Mouse (Mus musculus): ENCODE results near the gene Lhfpl3. TPM values are rescaled to one million over a fixed set of nuclear protein-coding genes. Genes with fewer than 3 reads are reported as not detected.

Lhfpl3 gene
- polyA plus RNA-seq, 1 experiment from 2014 or later, result 0.73 TPM

- Histone ChIP-seq H3K36me3 (no peaks in the 10 kb centered on the region), H3K9me3 (replicated peaks) (no peaks in the 10 kb centered on the region), H3K9ac (no peak overlapping the region), H3K4me2 (replicated peaks) (no peak overlapping the region), H3K27ac (replicated peaks) (no peak overlapping the region), H3K4me3 (replicated peaks) (no peak overlapping the region), H3K27me3 (0 out of 2 replicates have a peak, but pooled peaks cover 3% of the 10 kb centered on the region), H3K4me1 (peaks cover 20% of the 10 kb centered on the region; the same call in 1 of the 2 replicates)
- no peak for ATAC-seq (ENCODE audit: insufficient number of reproducible peaks, low FRiP score, low TSS enrichment, low read depth)
- 77% methylated on average over 1 of the region's 1 CpGs for WGBS
These were observed 501.9 kb downstream of the Lhfpl3 start for GRCm38 (mm10) chr5:23247784-23248183.

- Histone ChIP-seq H3K4me1 (peaks cover 20% of the 10 kb centered on the region; the same call in 1 of the 2 replicates), H3K9ac (no peak overlapping the region), H3K36me3 (no peaks in the 10 kb centered on the region), H3K9me3 (replicated peaks) (no peaks in the 10 kb centered on the region), H3K4me3 (replicated peaks) (no peak overlapping the region), H3K4me2 (replicated peaks) (no peak overlapping the region), H3K27me3 (0 out of 2 replicates have a peak, but pooled peaks cover 3% of the 10 kb centered on the region), H3K27ac (replicated peaks) (no peak overlapping the region)
- no peak for ATAC-seq (ENCODE audit: insufficient number of reproducible peaks, low FRiP score, low TSS enrichment, low read depth)
These were observed 502.4 kb downstream of the Lhfpl3 start for GRCm38 (mm10) chr5:23248303-23248702.

DNA sequence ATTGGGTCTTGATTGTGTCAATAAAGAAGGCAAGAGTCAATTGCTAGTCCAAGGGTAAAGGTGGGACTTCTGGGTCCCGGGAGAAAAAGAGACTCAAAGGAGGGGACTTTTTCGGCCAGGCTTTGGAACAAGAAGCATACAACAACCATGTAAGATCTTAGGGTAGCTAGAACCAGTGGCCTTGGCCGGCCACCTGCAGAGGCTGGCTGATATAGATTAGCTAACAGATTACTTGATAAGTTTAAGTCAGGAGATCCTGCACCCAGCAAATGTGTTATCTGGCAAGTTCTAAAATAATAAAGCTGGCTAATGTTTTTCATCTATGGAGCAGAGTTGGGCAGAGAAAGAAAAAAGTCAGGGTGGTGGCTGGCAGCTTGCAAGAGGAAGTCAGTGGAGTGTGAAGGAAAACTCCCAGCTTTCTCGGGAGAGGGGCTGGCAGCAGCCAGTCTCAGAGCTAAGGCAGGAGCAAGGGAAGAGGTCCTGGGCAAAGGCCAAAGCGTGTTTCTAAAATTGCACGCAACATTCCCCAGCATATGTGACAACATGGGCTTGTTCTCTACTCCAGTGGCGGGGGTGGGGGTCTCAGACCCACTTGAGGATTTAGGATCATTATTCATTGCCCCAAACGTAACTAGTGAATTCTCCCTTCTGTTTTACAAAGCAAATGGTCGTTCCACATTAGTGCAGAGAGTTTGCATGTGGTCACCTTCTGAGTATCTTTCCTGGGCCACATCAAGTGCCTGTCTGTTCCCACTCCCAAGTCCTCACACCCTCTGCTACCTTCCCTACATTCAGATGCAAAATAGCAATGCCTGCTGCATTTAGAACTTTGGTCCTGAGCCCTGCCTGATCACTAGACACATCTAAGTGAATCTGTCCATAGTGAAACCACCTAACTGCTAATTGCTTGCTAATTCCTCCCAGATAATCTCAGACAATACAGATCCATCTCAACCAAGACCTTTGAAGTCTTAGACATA, 504.3 kb downstream of the Lhfpl3 start:
- Histone ChIP-seq H3K4me1 (peaks cover 20% of the 10 kb centered on the region; the same call in 1 of the 2 replicates), H3K4me2 (replicated peaks) (no peak overlapping the region), H3K9ac (no peak overlapping the region), H3K36me3 (no peaks in the 10 kb centered on the region), H3K27ac (replicated peaks) (0 out of 2 replicates have a peak overlapping the region, but pooled peaks have one; percentile 22), H3K27me3 (0 out of 2 replicates have a peak, but pooled peaks cover 3% of the 10 kb centered on the region), H3K9me3 (replicated peaks) (no peaks in the 10 kb centered on the region), H3K4me3 (replicated peaks) (no peak overlapping the region)
- no peak for ATAC-seq (ENCODE audit: insufficient number of reproducible peaks, low FRiP score, low TSS enrichment, low read depth)
- 52% methylated on average over 9 of the region's 9 CpGs for WGBS

GRCm38 (mm10) chr5:23251462-23252224, 505.8 kb downstream of the Lhfpl3 start:
- ATAC-seq (ENCODE audit: insufficient number of reproducible peaks, low FRiP score, low TSS enrichment, low read depth), result peak; percentile 29; the same call in 1 of the 2 replicates
- no peak overlapping the region for H3K27ac ChIP-seq (replicated peaks)
- WGBS, result 25% methylated on average over 12 of the region's 12 CpGs

GRCm38 (mm10) chr5:23255816-23256418, 510.1 kb downstream of the Lhfpl3 start:
- Histone ChIP-seq H3K9me3 (replicated peaks) (no peaks in the 10 kb centered on the region), H3K9ac (no peak overlapping the region), H3K27me3 (no peaks in the 10 kb centered on the region), H3K27ac (replicated peaks) (no peak overlapping the region), H3K4me2 (replicated peaks) (no peak overlapping the region), H3K4me1 (peaks cover 12% of the 10 kb centered on the region), H3K4me3 (replicated peaks) (no peak overlapping the region), H3K36me3 (no peaks in the 10 kb centered on the region)
- WGBS, result 51% methylated on average over 3 of the region's 3 CpGs
- no peak for ATAC-seq (ENCODE audit: insufficient number of reproducible peaks, low FRiP score, low TSS enrichment, low read depth)

More at GRCm38 (mm10) chr5:23251462-23252224, 505.8 kb downstream of the Lhfpl3 start:
- H3K36me3 ChIP-seq, result no peaks in the 10 kb centered on the region
- peak overlapping the region; percentile 9; the same call in 1 of the 2 replicates for H3K4me2 ChIP-seq (replicated peaks)
- H3K27me3 ChIP-seq, result no peaks in the 10 kb centered on the region
- no peak overlapping the region for H3K9ac ChIP-seq
- H3K4me3 ChIP-seq (replicated peaks), result no peak overlapping the region
- no peaks in the 10 kb centered on the region for H3K9me3 ChIP-seq (replicated peaks)
- H3K4me1 ChIP-seq, result peaks cover 23% of the 10 kb centered on the region

DNA sequence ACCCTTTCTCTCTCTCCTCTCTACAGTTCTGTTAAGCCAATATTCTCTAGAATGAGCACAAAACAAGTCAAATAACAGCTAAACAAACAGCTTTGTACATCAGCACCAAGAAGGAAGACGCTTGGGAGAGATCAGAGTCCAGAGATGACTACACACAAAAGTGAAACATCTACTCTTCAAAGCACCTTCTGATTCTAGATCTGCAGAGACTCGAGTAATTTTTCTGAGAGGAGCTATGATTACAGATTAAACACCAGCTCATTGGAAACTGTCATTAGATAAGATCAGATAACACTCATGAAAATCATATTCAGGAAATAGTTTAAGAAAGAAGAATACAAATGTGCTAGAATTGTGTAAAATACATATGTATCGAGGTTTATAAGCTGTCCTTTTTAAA, 527.5 kb downstream of the Lhfpl3 start:
- H3K36me3 ChIP-seq, result no peaks in the 10 kb centered on the region
- no peak overlapping the region for H3K27ac ChIP-seq (replicated peaks)
- H3K27me3 ChIP-seq, result no peaks in the 10 kb centered on the region
- H3K4me2 ChIP-seq (replicated peaks), result no peak overlapping the region
- H3K9ac ChIP-seq, result no peak overlapping the region
- H3K4me3 ChIP-seq (replicated peaks), result no peak overlapping the region
- no peak for ATAC-seq (ENCODE audit: insufficient number of reproducible peaks, low FRiP score, low TSS enrichment, low read depth)
- H3K4me1 ChIP-seq, result no peaks in the 10 kb centered on the region
- WGBS, result 70% methylated on average over 3 of the region's 3 CpGs
- no peaks in the 10 kb centered on the region for H3K9me3 ChIP-seq (replicated peaks)

DNA sequence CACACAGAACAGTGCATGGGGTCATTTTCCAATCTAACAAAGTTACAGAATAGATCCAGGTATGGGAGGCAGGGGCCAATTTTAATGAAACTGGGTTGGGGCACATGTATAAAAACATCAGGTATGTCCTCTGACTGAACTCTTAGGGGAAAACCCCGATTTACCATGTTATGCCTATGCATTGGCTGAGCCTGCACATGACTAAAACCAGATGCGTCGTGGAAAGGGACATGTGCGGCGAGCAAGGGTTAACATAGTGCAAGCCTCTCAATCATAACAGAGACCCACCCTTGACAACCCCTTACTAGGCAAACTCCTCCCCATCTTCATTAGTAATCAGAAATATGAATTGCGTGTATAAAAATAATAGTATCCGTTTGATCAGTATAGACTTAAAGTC, 533.5 kb downstream of the Lhfpl3 start:
- no peak overlapping the region for H3K4me2 ChIP-seq (replicated peaks)
- ATAC-seq (ENCODE audit: insufficient number of reproducible peaks, low FRiP score, low TSS enrichment, low read depth), result no peak
- no peaks in the 10 kb centered on the region for H3K4me1 ChIP-seq
- no peaks in the 10 kb centered on the region for H3K36me3 ChIP-seq
- H3K9me3 ChIP-seq (replicated peaks), result no peaks in the 10 kb centered on the region
- H3K4me3 ChIP-seq (replicated peaks), result no peak overlapping the region
- H3K27me3 ChIP-seq, result no peaks in the 10 kb centered on the region
- H3K9ac ChIP-seq, result no peak overlapping the region
- no peak overlapping the region for H3K27ac ChIP-seq (replicated peaks)
- 77% methylated on average over 7 of the region's 7 CpGs for WGBS

DNA sequence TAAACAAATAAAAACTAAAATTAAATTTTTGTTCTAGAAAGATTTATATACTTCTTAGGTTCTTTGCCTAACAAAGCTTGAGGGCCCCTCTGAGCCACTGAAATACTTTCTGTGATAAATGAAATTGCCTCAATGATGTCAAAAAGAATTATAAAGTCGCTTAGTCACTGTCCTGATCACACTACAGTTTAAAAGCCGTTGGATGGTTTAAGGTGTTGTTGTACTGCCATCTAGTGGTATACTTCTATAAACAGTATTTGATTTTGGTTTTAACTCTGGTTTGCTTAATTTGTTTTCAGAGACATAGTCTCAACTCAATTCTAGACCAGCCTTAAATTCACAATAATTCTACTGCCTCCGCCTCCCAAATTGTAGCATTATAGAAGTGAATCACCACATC, 539.0 kb downstream of the Lhfpl3 start:
- no peak overlapping the region for H3K4me3 ChIP-seq (replicated peaks)
- no peaks in the 10 kb centered on the region for H3K36me3 ChIP-seq
- peaks cover 3% of the 10 kb centered on the region; the same call in 1 of the 2 replicates for H3K27me3 ChIP-seq
- H3K27ac ChIP-seq (replicated peaks), result no peak overlapping the region
- no peak for ATAC-seq (ENCODE audit: insufficient number of reproducible peaks, low FRiP score, low TSS enrichment, low read depth)
- no peaks in the 10 kb centered on the region for H3K4me1 ChIP-seq
- no peak overlapping the region for H3K4me2 ChIP-seq (replicated peaks)
- H3K9ac ChIP-seq, result no peak overlapping the region
- 16% methylated on average over 3 of the region's 3 CpGs for WGBS
- H3K9me3 ChIP-seq (replicated peaks), result no peaks in the 10 kb centered on the region

GRCm38 (mm10) chr5:23289149-23289548, 543.3 kb downstream of the Lhfpl3 start:
- Histone ChIP-seq H3K4me3 (replicated peaks) (no peak overlapping the region), H3K27ac (replicated peaks) (no peak overlapping the region), H3K4me1 (no peaks in the 10 kb centered on the region), H3K36me3 (no peaks in the 10 kb centered on the region), H3K9ac (no peak overlapping the region), H3K4me2 (replicated peaks) (no peak overlapping the region), H3K27me3 (peaks cover 3% of the 10 kb centered on the region; the same call in 1 of the 2 replicates), H3K9me3 (replicated peaks) (no peaks in the 10 kb centered on the region)
- ATAC-seq (ENCODE audit: insufficient number of reproducible peaks, low FRiP score, low TSS enrichment, low read depth), result no peak
